Mouse (Mus musculus): ENCODE data around the gene Cers6. TPM values are rescaled to one million over a fixed set of nuclear protein-coding genes. Genes with fewer than 3 reads are reported as not detected.

The Cers6 gene
- polyA plus RNA-seq, 1 experiment from 2014 or later: 36.8 TPM

- H3K4me1 ChIP-seq: 0 out of 2 replicates have a peak, but pooled peaks cover 12% of the 10 kb centered on the region
- no peak overlapping the region for H3K27ac ChIP-seq
- H3K4me3 ChIP-seq (replicated peaks): no peak overlapping the region
- no peak overlapping the region for H3K9ac ChIP-seq
- 48% methylated on average over 6 of the region's 6 CpGs for WGBS
- no peaks in the 10 kb centered on the region for H3K9me3 ChIP-seq (replicated peaks)
- ATAC-seq (replicated peaks; ENCODE audit: low FRiP score): peak; percentile 52; the same call in 1 of the 2 replicates
- no peaks in the 10 kb centered on the region for H3K27me3 ChIP-seq
- H3K4me2 ChIP-seq: no peak overlapping the region
- H3K36me3 ChIP-seq: no peaks in the 10 kb centered on the region
Observed at GRCm38 (mm10) chr2:69042327-69043106, 181.3 kb downstream of the Cers6 start.

- Histone ChIP-seq H3K4me1 (0 out of 2 replicates have a peak, but pooled peaks cover 12% of the 10 kb centered on the region), H3K9ac (no peak overlapping the region), H3K36me3 (no peaks in the 10 kb centered on the region), H3K4me3 (replicated peaks) (no peak overlapping the region), H3K27me3 (no peaks in the 10 kb centered on the region), H3K4me2 (no peak overlapping the region), H3K9me3 (replicated peaks) (no peaks in the 10 kb centered on the region), H3K27ac (no peak overlapping the region)
- 0 out of 2 replicates have a peak, but pooled peaks have one; percentile 40 for ATAC-seq (replicated peaks; ENCODE audit: low FRiP score)
- 60% methylated on average over 4 of the region's 4 CpGs for WGBS
Observed at GRCm38 (mm10) chr2:69043431-69044118, 182.3 kb downstream of the Cers6 start.

GRCm38 (mm10) chr2:69045926-69046325, 184.7 kb downstream of the Cers6 start:
- Histone ChIP-seq H3K27ac (no peak overlapping the region), H3K4me3 (replicated peaks) (no peak overlapping the region), H3K4me2 (no peak overlapping the region), H3K36me3 (no peaks in the 10 kb centered on the region), H3K9me3 (replicated peaks) (no peaks in the 10 kb centered on the region), H3K9ac (no peak overlapping the region), H3K27me3 (no peaks in the 10 kb centered on the region), H3K4me1 (0 out of 2 replicates have a peak, but pooled peaks cover 12% of the 10 kb centered on the region)
- WGBS: 86% methylated on average over 4 of the region's 4 CpGs
- ATAC-seq (replicated peaks; ENCODE audit: low FRiP score): no peak

GRCm38 (mm10) chr2:69047297-69047696, 186.1 kb downstream of the Cers6 start:
- H3K36me3 ChIP-seq: no peaks in the 10 kb centered on the region
- H3K9me3 ChIP-seq (replicated peaks): no peaks in the 10 kb centered on the region
- H3K9ac ChIP-seq: no peak overlapping the region
- no peaks in the 10 kb centered on the region for H3K27me3 ChIP-seq
- no peak overlapping the region for H3K4me2 ChIP-seq
- no peak overlapping the region for H3K4me3 ChIP-seq (replicated peaks)
- H3K27ac ChIP-seq: no peak overlapping the region
- 36% methylated on average over 7 of the region's 7 CpGs for WGBS
- no peak for ATAC-seq (replicated peaks; ENCODE audit: low FRiP score)
- H3K4me1 ChIP-seq: 0 out of 2 replicates have a peak, but pooled peaks cover 12% of the 10 kb centered on the region

- Histone ChIP-seq H3K9me3 (replicated peaks) (no peaks in the 10 kb centered on the region), H3K9ac (no peak overlapping the region), H3K4me3 (replicated peaks) (no peak overlapping the region), H3K4me2 (no peak overlapping the region), H3K36me3 (no peaks in the 10 kb centered on the region), H3K27ac (no peak overlapping the region), H3K27me3 (no peaks in the 10 kb centered on the region), H3K4me1 (0 out of 2 replicates have a peak, but pooled peaks cover 10% of the 10 kb centered on the region)
- no peak for ATAC-seq (replicated peaks; ENCODE audit: low FRiP score)
- WGBS: 88% methylated on average over 3 of the region's 3 CpGs
Observed at GRCm38 (mm10) chr2:69047805-69048204, 186.6 kb downstream of the Cers6 start.

GRCm38 (mm10) chr2:69049179-69049578, 187.9 kb downstream of the Cers6 start:
- H3K27ac ChIP-seq: no peak overlapping the region
- ATAC-seq (replicated peaks; ENCODE audit: low FRiP score): no peak
- no peaks in the 10 kb centered on the region for H3K27me3 ChIP-seq
- 68% methylated on average over 7 of the region's 7 CpGs for WGBS
- peaks cover 17% of the 10 kb centered on the region for H3K4me1 ChIP-seq
- H3K9ac ChIP-seq: no peak overlapping the region
- H3K36me3 ChIP-seq: no peaks in the 10 kb centered on the region
- no peak overlapping the region for H3K4me2 ChIP-seq
- no peaks in the 10 kb centered on the region for H3K9me3 ChIP-seq (replicated peaks)
- H3K4me3 ChIP-seq (replicated peaks): no peak overlapping the region

GRCm38 (mm10) chr2:69050189-69050588, 188.9 kb downstream of the Cers6 start:
- Histone ChIP-seq H3K9ac (no peak overlapping the region), H3K27me3 (no peaks in the 10 kb centered on the region), H3K27ac (no peak overlapping the region), H3K9me3 (replicated peaks) (no peaks in the 10 kb centered on the region), H3K4me2 (no peak overlapping the region), H3K4me3 (replicated peaks) (no peak overlapping the region), H3K4me1 (peaks cover 16% of the 10 kb centered on the region), H3K36me3 (no peaks in the 10 kb centered on the region)
- no peak for ATAC-seq (replicated peaks; ENCODE audit: low FRiP score)
- 75% methylated on average over 4 of the region's 4 CpGs for WGBS

- H3K9ac ChIP-seq: no peak overlapping the region
- H3K4me2 ChIP-seq: no peak overlapping the region
- H3K4me3 ChIP-seq (replicated peaks): no peak overlapping the region
- H3K27ac ChIP-seq: no peak overlapping the region
- no peaks in the 10 kb centered on the region for H3K27me3 ChIP-seq
- peaks cover 16% of the 10 kb centered on the region for H3K4me1 ChIP-seq
- H3K9me3 ChIP-seq (replicated peaks): no peaks in the 10 kb centered on the region
- 44% methylated on average over 1 of the region's 1 CpGs for WGBS
- no peaks in the 10 kb centered on the region for H3K36me3 ChIP-seq
- ATAC-seq (replicated peaks; ENCODE audit: low FRiP score): no peak
Observed at GRCm38 (mm10) chr2:69051596-69051995, 190.4 kb downstream of the Cers6 start.

GRCm38 (mm10) chr2:69053210-69053858, 192.1 kb downstream of the Cers6 start:
- 40% methylated on average over 4 of the region's 4 CpGs for WGBS
- H3K36me3 ChIP-seq: no peaks in the 10 kb centered on the region
- H3K4me1 ChIP-seq: peaks cover 12% of the 10 kb centered on the region
- H3K4me3 ChIP-seq (replicated peaks): no peak overlapping the region
- no peaks in the 10 kb centered on the region for H3K9me3 ChIP-seq (replicated peaks)
- H3K27ac ChIP-seq: peak overlapping the region; percentile 1
- H3K9ac ChIP-seq: no peak overlapping the region
- peak; percentile 49; the same call in 1 of the 2 replicates for ATAC-seq (replicated peaks; ENCODE audit: low FRiP score)
- no peak overlapping the region for H3K4me2 ChIP-seq
- H3K27me3 ChIP-seq: no peaks in the 10 kb centered on the region

GRCm38 (mm10) chr2:69054279-69054678, 193.0 kb downstream of the Cers6 start:
- WGBS: 52% methylated on average over 4 of the region's 4 CpGs
- H3K9me3 ChIP-seq (replicated peaks): no peaks in the 10 kb centered on the region
- ATAC-seq (replicated peaks; ENCODE audit: low FRiP score): peak; percentile 87
- peaks cover 12% of the 10 kb centered on the region for H3K4me1 ChIP-seq
- H3K36me3 ChIP-seq: no peaks in the 10 kb centered on the region
- no peak overlapping the region for H3K9ac ChIP-seq
- no peak overlapping the region for H3K4me2 ChIP-seq
- H3K27ac ChIP-seq: peak overlapping the region; percentile 1; the same call in 1 of the 2 replicates
- no peak overlapping the region for H3K4me3 ChIP-seq (replicated peaks)
- H3K27me3 ChIP-seq: no peaks in the 10 kb centered on the region

GRCm38 (mm10) chr2:69055174-69055573, 193.9 kb downstream of the Cers6 start:
- 88% methylated on average over 6 of the region's 6 CpGs for WGBS

GRCm38 (mm10) chr2:69061313-69061712, 200.1 kb downstream of the Cers6 start:
- Histone ChIP-seq H3K27me3 (no peaks in the 10 kb centered on the region), H3K4me3 (replicated peaks) (no peak overlapping the region), H3K36me3 (no peaks in the 10 kb centered on the region), H3K4me2 (no peak overlapping the region), H3K4me1 (peaks cover 3% of the 10 kb centered on the region; the same call in 1 of the 2 replicates), H3K27ac (no peak overlapping the region), H3K9me3 (replicated peaks) (no peaks in the 10 kb centered on the region), H3K9ac (no peak overlapping the region)
- ATAC-seq (replicated peaks; ENCODE audit: low FRiP score): no peak

More at GRCm38 (mm10) chr2:69055174-69055573, 193.9 kb downstream of the Cers6 start:
- Histone ChIP-seq H3K4me2 (no peak overlapping the region), H3K36me3 (no peaks in the 10 kb centered on the region), H3K4me3 (replicated peaks) (no peak overlapping the region), H3K9me3 (replicated peaks) (no peaks in the 10 kb centered on the region), H3K27ac (no peak overlapping the region), H3K4me1 (peaks cover 12% of the 10 kb centered on the region), H3K27me3 (no peaks in the 10 kb centered on the region), H3K9ac (no peak overlapping the region)
- no peak for ATAC-seq (replicated peaks; ENCODE audit: low FRiP score)

All from kidney, embryonic 15.5 days (tissue).